Mouse (Mus musculus) ES-Bruce4 (cell line): ENCODE results near the gene Tbata.

Source experiments
- CTCF ChIP-seq: IDR thresholded peaks from one replicate; pipeline ENCODE4 v1.8.1; 2011; ENCODE audit warnings: low read depth, low read length
- EP300 ChIP-seq: IDR thresholded peaks from 2 replicates; pipeline ENCODE4 v1.6.1; 2011; ENCODE audit warnings: low read depth, low read length; ENCODE audit not compliant: insufficient read depth
- POLR2A ChIP-seq: IDR thresholded peaks from one replicate; pipeline ENCODE4 v1.8.1; 2011; ENCODE audit warnings: low read length; ENCODE audit not compliant: insufficient read depth

DNA sequence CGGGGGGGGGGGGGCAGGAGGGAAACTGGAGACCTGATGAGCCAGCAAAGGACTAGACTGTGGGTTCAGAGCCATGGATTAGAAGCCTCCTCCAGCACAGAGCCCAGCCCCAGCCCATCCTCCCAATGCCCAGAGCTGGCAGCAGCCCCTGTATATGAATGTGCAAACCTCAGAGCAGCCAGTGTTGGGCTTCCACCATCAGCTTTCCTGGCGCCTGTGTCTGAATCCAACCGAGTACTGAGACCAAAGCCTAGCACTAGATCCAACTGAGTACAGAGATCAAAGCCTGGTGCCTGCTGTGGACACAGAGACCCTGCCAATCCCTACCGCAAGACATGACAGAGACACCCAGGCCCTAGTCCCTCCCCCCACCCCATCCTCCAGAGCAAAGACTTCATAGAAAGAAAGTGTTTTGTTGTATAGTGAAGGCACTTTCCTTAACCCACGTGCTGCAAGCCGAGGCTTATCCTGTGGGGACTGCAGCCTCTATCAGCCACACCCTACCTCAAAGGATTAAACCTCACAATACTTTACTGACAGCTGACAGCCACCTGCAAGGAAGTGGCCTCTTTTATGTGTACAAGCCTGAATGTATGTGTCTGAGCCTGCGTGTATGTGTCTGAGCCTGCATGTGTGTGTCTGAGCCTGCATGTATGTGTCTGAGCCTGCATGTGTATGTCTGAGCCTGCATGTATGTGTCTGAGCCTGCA, 61.3 kb downstream of the Tbata start:
- TF ChIP-seq CTCF (no peak), POLR2A (no peak), EP300 (0 out of 2 replicates have a peak, but pooled peaks have one; percentile 29)
